9 mouse cellular contexts compared by ENCODE assay signal in the genomic region with DNA sequence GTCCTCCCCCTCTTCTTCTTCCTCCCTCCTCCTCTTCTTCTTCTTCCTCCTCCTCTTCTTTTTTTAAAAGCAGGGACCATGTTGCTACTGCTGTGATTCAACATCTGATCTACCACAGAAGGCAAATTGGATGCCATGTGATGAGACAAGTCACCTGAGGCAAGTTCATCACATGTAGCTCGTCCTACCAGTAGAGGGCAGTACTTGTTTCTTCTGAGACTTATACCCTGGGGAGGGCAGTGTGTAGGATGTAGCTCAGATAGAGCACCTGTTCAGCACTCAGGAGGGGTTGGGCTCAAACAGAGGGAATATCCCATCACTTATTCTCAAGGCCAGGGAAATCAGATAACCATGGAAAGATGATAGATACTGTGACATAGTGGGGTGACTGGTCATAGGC. TPM values are rescaled to one million over a fixed set of nuclear protein-coding genes. Genes with fewer than 3 reads are reported as not detected.
A peak's percentile ranks its signal among the peaks of the same experiment; 100 is the strongest.
DNase-seq lines count a peak whose midpoint lies in the region; ATAC-seq lines count a peak whose summit lies in the region.
"Had no signal": no experiment of that assay in that cellular context is flagged by ENCODE, and none has a peak within 500 bp of the region (broad histone marks: within the 10 kb centered on the region; RNA-seq: fewer than 3 reads in every experiment).

No protein-coding gene starts in this region.

- DNase-seq in embryonic facial prominence, embryonic 11.5 days (ENCODE audit: low spot score), result peak; percentile 0
- DNase-seq in embryonic facial prominence, embryonic 10.5 days (ENCODE audit: low spot score), result no peak
- DNase-seq in retina, postnatal 1 day, result peak; percentile 4
- DNase-seq in retina, embryonic 14.5 days (ENCODE audit: low spot score), result no peak
- peak; percentile 17 for DNase-seq in c-Kit-positive CD71-negative TER-119-negative erythroid progenitor cells, embryonic 14.5 days (ENCODE audit: low read depth)
- DNase-seq in layer of hippocampus, adult 11-12 months (ENCODE audit: low spot score), result no peak
- no peak for DNase-seq in gastrocnemius, adult 8-10 months (ENCODE audit: low spot score in 2 of 2)

- H3K27ac ChIP-seq in embryonic facial prominence, embryonic 11.5 days (replicated peaks; ENCODE audit: low read depth, low read length), result no peak overlapping the region
- no peak overlapping the region for H3K27ac ChIP-seq in embryonic facial prominence, embryonic 10.5 days (replicated peaks)

- no peaks in the 10 kb centered on the region for H3K9me3 ChIP-seq in embryonic facial prominence, embryonic 11.5 days (replicated peaks; ENCODE audit: control insufficient read depth, low read length)
- H3K9me3 ChIP-seq in embryonic facial prominence, embryonic 10.5 days, result no peaks in the 10 kb centered on the region

- H3K4me2 ChIP-seq in embryonic facial prominence, embryonic 11.5 days (ENCODE audit: low read depth, low read length), result no peak overlapping the region

- 47% methylated on average over 1 of the region's 1 CpGs for WGBS in embryonic facial prominence, embryonic 11.5 days
- 62% methylated on average over 1 of the region's 1 CpGs for WGBS in embryonic facial prominence, embryonic 10.5 days

- no peaks in the 10 kb centered on the region for H3K36me3 ChIP-seq in embryonic facial prominence, embryonic 11.5 days (replicated peaks; ENCODE audit: control insufficient read depth, insufficient read depth, low read depth, low read length)
- no peaks in the 10 kb centered on the region for H3K36me3 ChIP-seq in embryonic facial prominence, embryonic 10.5 days (replicated peaks)

- H3K4me1 ChIP-seq in embryonic facial prominence, embryonic 11.5 days (ENCODE audit: control insufficient read depth, insufficient read depth, low read length), result no peaks in the 10 kb centered on the region
- H3K4me1 ChIP-seq in embryonic facial prominence, embryonic 10.5 days, result no peaks in the 10 kb centered on the region

- H3K4me3 ChIP-seq in embryonic facial prominence, embryonic 11.5 days (ENCODE audit: low read depth, low read length), result no peak overlapping the region
- H3K4me3 ChIP-seq in embryonic facial prominence, embryonic 10.5 days, result no peak overlapping the region

- ATAC-seq in embryonic facial prominence, embryonic 11.5 days (replicated peaks; ENCODE audit: insufficient number of reproducible peaks, low FRiP score, low TSS enrichment, low read depth), result no peak
- ATAC-seq in megakaryocyte-erythroid progenitor cell, adult 5-6 weeks (replicated peaks; ENCODE audit: low FRiP score, low TSS enrichment, poor library complexity, severe bottlenecking), result peak; percentile 79; the same call in 1 of the 2 replicates

- no peaks in the 10 kb centered on the region for H3K27me3 ChIP-seq in embryonic facial prominence, embryonic 11.5 days (ENCODE audit: control insufficient read depth, insufficient read depth, low read length)
- H3K27me3 ChIP-seq in embryonic facial prominence, embryonic 10.5 days (replicated peaks; ENCODE audit: low read depth, poor library complexity, severe bottlenecking), result no peaks in the 10 kb centered on the region

- H3K9ac ChIP-seq in embryonic facial prominence, embryonic 11.5 days (replicated peaks; ENCODE audit: low read length), result no peak overlapping the region

RNA-seq across cellular contexts. Expression of a gene that starts 40.3 kb away (rescaled TPM):
- not detected in 2 replicates for polyA plus RNA-seq in embryonic facial prominence, embryonic 11.5 days (2014; fragmentation: Nextera tagmentation; extraction: Ambion mirVana)
- not detected in 2 replicates for polyA plus RNA-seq in embryonic facial prominence, embryonic 10.5 days (2016; fragmentation: Nextera tagmentation; extraction: Ambion mirVana)
- total RNA-seq in megakaryocyte-erythroid progenitor cell, adult 5-6 weeks (2014; fragmentation: Nextera tagmentation), result 6.5 TPM in 1 of 2 replicates, not detected in the other
- 1.6 and 30.8 TPM in 2 replicates for total RNA-seq in megakaryocyte-erythroid progenitor cell, adult 5-6 weeks (2017)
- total RNA-seq in gastrocnemius, adult 8-10 months (2022), result not detected
- polyA plus RNA-seq: intestine, embryonic 14.5 days had no signal

RNA-seq across cellular contexts. Expression of a gene that starts 59.6 kb away (rescaled TPM):
- polyA plus RNA-seq in embryonic facial prominence, embryonic 11.5 days (2014; fragmentation: Nextera tagmentation; extraction: Ambion mirVana), result 0.10 TPM in 1 of 2 replicates, not detected in the other
- not detected in 2 replicates for polyA plus RNA-seq in embryonic facial prominence, embryonic 10.5 days (2016; fragmentation: Nextera tagmentation; extraction: Ambion mirVana)
- not detected in 2 replicates for total RNA-seq in megakaryocyte-erythroid progenitor cell, adult 5-6 weeks (2014; fragmentation: Nextera tagmentation)
- not detected in 2 replicates for total RNA-seq in megakaryocyte-erythroid progenitor cell, adult 5-6 weeks (2017)
- total RNA-seq in gastrocnemius, adult 8-10 months (2022), result not detected

Comparison
In these comparisons a context has a peak if more than half of its experiments do, and no peak if none do; other contexts are left out.
1. DNase-seq: peak in embryonic facial prominence, embryonic 11.5 days (single experiment), retina, postnatal 1 day (single experiment) and c-Kit-positive CD71-negative TER-119-negative erythroid progenitor cells, embryonic 14.5 days (single experiment); none in embryonic facial prominence, embryonic 10.5 days (single experiment), retina, embryonic 14.5 days (single experiment), layer of hippocampus, adult 11-12 months (single experiment) and gastrocnemius, adult 8-10 months (0 of 2).